Mouse (Mus musculus): Measurements from ENCODE around the gene Klhl33. TPM values are rescaled to one million over a fixed set of nuclear protein-coding genes. Genes with fewer than 3 reads are reported as not detected.

Gene Klhl33
- under 1 TPM; 0.13 to 0.33 TPM for total RNA-seq (2023)

GRCm38 (mm10) chr14:50897374-50897765 is at the start of gene Klhl33:
TSS of gene Klhl33 (minus strand) at chr14:50897507.

GRCm38 (mm10) chr14:50943932-50944667 is 46.8 kb upstream of the Klhl33 start, which contains the start of gene Gm49342:
TSS of gene Gm49342 (plus strand) at chr14:50944517.

GRCm38 (mm10) chr14:50930754-50931492 is 33.6 kb upstream of the Klhl33 start, which contains the start of the genes Pip4p1 and Pnp:
TSS of gene Pip4p1 (minus strand) at chr14:50930856.
TSS of gene Pnp (plus strand) at chr14:50931082.

GRCm38 (mm10) chr14:50924281-50925064 is 27.2 kb upstream of the Klhl33 start, which contains the start of the genes Osgep and Apex1:
TSS of gene Osgep (minus strand) at chr14:50924893.
TSS of gene Apex1 (plus strand) at chr14:50924968.

GRCm38 (mm10) chr14:50869889-50870804 is 27.2 kb downstream of the Klhl33 start, which contains the start of gene Tep1:
TSS of gene Tep1 (minus strand) at chr14:50870560.

Other genes with a start within 250 kb of the Klhl33 start
- gene Olfr747, start 204.3 kb downstream of the Klhl33 start, total RNA-seq (2023), result not detected
- gene Olfr748, start 190.1 kb downstream of the Klhl33 start, total RNA-seq (2023), result not detected
- not detected for gene Olfr749, start 152.4 kb downstream of the Klhl33 start, total RNA-seq (2023)
- 10 to 100 TPM; 27.2 to 32.8 TPM for gene Ttc5, start 112.0 kb downstream of the Klhl33 start, total RNA-seq (2023)
- gene Ccnb1ip1, start 89.8 kb downstream of the Klhl33 start, total RNA-seq (2023), result under 1 TPM in 1 of 2 experiments, not detected in 1; 0.26 TPM
- gene Parp2, start 89.7 kb downstream of the Klhl33 start, total RNA-seq (2023), result 10 to 100 TPM; 24.4 to 28.5 TPM
- 10 to 100 TPM; 49.5 to 58.5 TPM for gene Tep1, start 26.9 kb downstream of the Klhl33 start, total RNA-seq (2023)
- 10 to 100 TPM; 22.8 to 27.0 TPM for gene Osgep, start 27.4 kb upstream of the Klhl33 start, total RNA-seq (2023)
- gene Apex1, start 27.5 kb upstream of the Klhl33 start, total RNA-seq (2023), result 10 to 100 TPM; 16.0 to 20.1 TPM
- 10 to 100 TPM; 53.6 to 56.3 TPM for gene Pip4p1, start 33.3 kb upstream of the Klhl33 start, total RNA-seq (2023)
- 100 to 1,000 TPM in 1 of 2 experiments, 10 to 100 TPM in 1; 77.0 to 104 TPM for gene Pnp, start 33.6 kb upstream of the Klhl33 start, total RNA-seq (2023)
- gene Gm49342, start 47.0 kb upstream of the Klhl33 start, total RNA-seq (2023), result 10 to 100 TPM; 91.1 to 96.2 TPM
- gene Pnp2, start 58.5 kb upstream of the Klhl33 start, total RNA-seq (2023), result 10 to 100 TPM in 1 of 2 experiments, 1 to 10 TPM in 1; 9.1 to 11.8 TPM
- not detected for gene Rnase10, start 110.2 kb upstream of the Klhl33 start, total RNA-seq (2023)
- gene Rnase9, start 144.4 kb upstream of the Klhl33 start, total RNA-seq (2023), result not detected
- gene Rnase11, start 152.7 kb upstream of the Klhl33 start, total RNA-seq (2023), result not detected
- gene Rnase12, start 160.2 kb upstream of the Klhl33 start, total RNA-seq (2023), result 1 to 10 TPM; 1.7 to 2.0 TPM
- not detected for gene Olfr750, start 176.9 kb upstream of the Klhl33 start, total RNA-seq (2023)
- 1 to 10 TPM; 5.1 to 5.8 TPM for gene Rnase4, start 193.6 kb upstream of the Klhl33 start, total RNA-seq (2023)
- 1 to 10 TPM; 3.5 to 5.6 TPM for gene Ang, start 193.6 kb upstream of the Klhl33 start, total RNA-seq (2023)
- gene Eddm3b, start 216.9 kb upstream of the Klhl33 start, total RNA-seq (2023), result not detected
- 10 to 100 TPM; 42.5 to 44.9 TPM for gene Rnase6, start 226.4 kb upstream of the Klhl33 start, total RNA-seq (2023)
- not detected for gene Rnase1, start 249.3 kb upstream of the Klhl33 start, total RNA-seq (2023)